Mouse (Mus musculus) kidney, embryonic 16.5 days (tissue): ENCODE data around the gene Dph2. TPM values are rescaled to one million over a fixed set of nuclear protein-coding genes. Genes with fewer than 3 reads are reported as not detected.

Source experiments
- ATAC-seq: fragments of 200-750 bp; cut with Nextera tagmentation; 2 replicates; pipeline ENCODE4 v1.8.0; 2017; ENCODE audit warnings: moderate TSS enrichment; ENCODE audit not compliant: low FRiP score, low TSS enrichment
- H3K27ac ChIP-seq: fragments of 300-500 bp; sonication (generic); 2 replicates; pipeline ENCODE4 v1.5.1; 2014; ENCODE audit warnings: low read length
- H3K27me3 ChIP-seq: fragments of 300-500 bp; sonication (generic); 2 replicates; pipeline ENCODE4 v1.6.1; 2014; ENCODE audit warnings: low read length, control low read depth, mixed read lengths; ENCODE audit not compliant: insufficient read depth
- H3K36me3 ChIP-seq: fragments of 300-500 bp; sonication (generic); 2 replicates; pipeline ENCODE4 v1.6.1; 2014; ENCODE audit warnings: low read length, control low read depth, mixed read lengths; ENCODE audit not compliant: insufficient read depth
- H3K4me1 ChIP-seq: fragments of 300-500 bp; sonication (generic); 2 replicates; pipeline ENCODE4 v1.6.1; 2014; ENCODE audit warnings: low read length, control low read depth, mixed read lengths; ENCODE audit not compliant: insufficient read depth
- H3K4me2 ChIP-seq: fragments of 300-500 bp; sonication (generic); replicated peaks from 2 replicates; pipeline ENCODE4 v1.6.1; 2014; ENCODE audit warnings: low read depth, low read length
- H3K4me3 ChIP-seq: fragments of 300-500 bp; sonication (generic); 2 replicates; pipeline ENCODE4 v1.5.1; 2014; ENCODE audit warnings: mild to moderate bottlenecking, low read length
- H3K9ac ChIP-seq: fragments of 300-500 bp; sonication (generic); replicated peaks from 2 replicates; pipeline ENCODE4 v1.6.1; 2014; ENCODE audit warnings: low read length
- H3K9me3 ChIP-seq: fragments of 300-500 bp; sonication (generic); 2 replicates; pipeline ENCODE4 v1.6.1; 2016; ENCODE audit warnings: low read length, control low read depth
- WGBS: fragments of 180-500 bp; shearing (Covaris S2); extraction: QIAGEN DNeasy Blood & Tissue Kit; methylation state at CpG from one replicate; pipeline ENCODE4 v1.1.7; 2014; 5-methylcytosine and 5-hydroxymethylcytosine counted together
- polyA plus RNA-seq: library from polyadenylated mRNA; unstranded; fragments of >200 nt; fragmentation: Nextera tagmentation; extraction: Ambion mirVana; gene quantifications from 2 replicates; pipeline ENCODE4 v1.2.1, GENCODE M21; 2015

The Dph2 gene
- polyA plus RNA-seq, 1 experiment from 2014 or later, result 22.1 TPM

GRCm38 (mm10) chr4:117884146-117884545 is 7.7 kb downstream of the Dph2 start:
- Histone ChIP-seq H3K4me2 (no peak overlapping the region), H3K4me1 (peaks cover 28% of the 10 kb centered on the region), H3K27me3 (no peaks in the 10 kb centered on the region), H3K27ac (no peak overlapping the region), H3K9me3 (no peaks in the 10 kb centered on the region), H3K36me3 (peaks cover 10% of the 10 kb centered on the region), H3K4me3 (peak overlapping the region; percentile 73; the same call in 1 of the 2 replicates), H3K9ac (no peak overlapping the region)
- 92% methylated on average over 1 of the region's 1 CpGs for WGBS
- ATAC-seq, result no peak

GRCm38 (mm10) chr4:117882701-117883691 is 8.8 kb downstream of the Dph2 start, which contains the start of gene B4galt2:
TSS of gene B4galt2 (minus strand) at chr4:117883487.
- Histone ChIP-seq H3K4me3 (peak within 1 kb of the TSS; percentile 73), H3K4me1 (peaks cover 34% of the 10 kb centered on the region), H3K9me3 (no peaks in the 10 kb centered on the region), H3K36me3 (peaks cover 11% of the 10 kb centered on the region), H3K27me3 (no peaks in the 10 kb centered on the region), H3K27ac (peak within 1 kb of the TSS; percentile 23; the same call in 1 of the 2 replicates), H3K4me2 (peak within 1 kb of the TSS; percentile 91), H3K9ac (peak within 1 kb of the TSS; percentile 90)
- under 1% methylated on average over 81 of the region's 103 CpGs for WGBS
- peak; percentile 53 for ATAC-seq

GRCm38 (mm10) chr4:117878703-117879102 is 13.1 kb downstream of the Dph2 start:
- Histone ChIP-seq H3K36me3 (peaks cover 15% of the 10 kb centered on the region), H3K27me3 (no peaks in the 10 kb centered on the region), H3K4me2 (no peak overlapping the region), H3K9me3 (no peaks in the 10 kb centered on the region), H3K27ac (no peak overlapping the region), H3K4me1 (peaks cover 19% of the 10 kb centered on the region), H3K9ac (no peak overlapping the region), H3K4me3 (no peak overlapping the region)
- no peak for ATAC-seq
- 50% methylated on average over 5 of the region's 5 CpGs for WGBS

- ATAC-seq, result no peak
- 27% methylated on average over 10 of the region's 10 CpGs for WGBS
- Histone ChIP-seq H3K27me3 (no peaks in the 10 kb centered on the region), H3K4me3 (no peak overlapping the region), H3K36me3 (peaks cover 19% of the 10 kb centered on the region), H3K4me1 (peaks cover 15% of the 10 kb centered on the region), H3K9ac (no peak overlapping the region), H3K4me2 (no peak overlapping the region), H3K9me3 (no peaks in the 10 kb centered on the region), H3K27ac (no peak overlapping the region)
Observed at GRCm38 (mm10) chr4:117878301-117878700, 13.5 kb downstream of the Dph2 start.

GRCm38 (mm10) chr4:117873615-117874014 is 18.2 kb downstream of the Dph2 start:
- Histone ChIP-seq H3K4me1 (peaks cover 17% of the 10 kb centered on the region), H3K27me3 (no peaks in the 10 kb centered on the region), H3K27ac (no peak overlapping the region), H3K9me3 (no peaks in the 10 kb centered on the region), H3K9ac (no peak overlapping the region), H3K4me3 (no peak overlapping the region), H3K4me2 (no peak overlapping the region), H3K36me3 (peaks cover 16% of the 10 kb centered on the region)
- no peak for ATAC-seq
- WGBS, result 90% methylated on average over 9 of the region's 9 CpGs

GRCm38 (mm10) chr4:117872471-117872886 is 19.4 kb downstream of the Dph2 start, which contains the start of gene Ccdc24:
TSS of gene Ccdc24 (minus strand) at chr4:117872557.
- Histone ChIP-seq H3K4me1 (peaks cover 13% of the 10 kb centered on the region), H3K9me3 (no peaks in the 10 kb centered on the region), H3K27ac (peak within 1 kb of the TSS; percentile 45; the same call in 1 of the 2 replicates), H3K27me3 (no peaks in the 10 kb centered on the region), H3K9ac (peak within 1 kb of the TSS; percentile 60; the same call in 1 of the 2 replicates), H3K4me3 (peak within 1 kb of the TSS; percentile 41), H3K36me3 (peaks cover 16% of the 10 kb centered on the region; the same call in 1 of the 2 replicates), H3K4me2 (peak within 1 kb of the TSS; percentile 59)
- ATAC-seq, result peak; percentile 43; the same call in 1 of the 2 replicates
- 5% methylated on average over 14 of the region's 14 CpGs for WGBS

- Histone ChIP-seq H3K4me1 (peaks cover 13% of the 10 kb centered on the region), H3K4me2 (peak overlapping the region; percentile 59), H3K9ac (no peak overlapping the region), H3K27me3 (no peaks in the 10 kb centered on the region), H3K9me3 (no peaks in the 10 kb centered on the region), H3K27ac (no peak overlapping the region), H3K4me3 (no peak overlapping the region), H3K36me3 (peaks cover 16% of the 10 kb centered on the region; the same call in 1 of the 2 replicates)
- WGBS, result 42% methylated on average over 7 of the region's 7 CpGs
- no peak; the same call in 1 of the 2 replicates for ATAC-seq
Observed at GRCm38 (mm10) chr4:117871787-117872186, 20.0 kb downstream of the Dph2 start.

GRCm38 (mm10) chr4:117870437-117870836 is 21.4 kb downstream of the Dph2 start:
- no peak overlapping the region for H3K4me3 ChIP-seq
- WGBS, result 36% methylated on average over 1 of the region's 1 CpGs
- no peak overlapping the region for H3K27ac ChIP-seq
- no peak overlapping the region for H3K4me2 ChIP-seq
- ATAC-seq, result no peak
- H3K9me3 ChIP-seq, result no peaks in the 10 kb centered on the region
- peaks cover 23% of the 10 kb centered on the region for H3K4me1 ChIP-seq
- H3K36me3 ChIP-seq, result peaks cover 11% of the 10 kb centered on the region; the same call in 1 of the 2 replicates
- H3K27me3 ChIP-seq, result no peaks in the 10 kb centered on the region
- H3K9ac ChIP-seq, result no peak overlapping the region

- H3K4me2 ChIP-seq, result no peak overlapping the region
- 66% methylated on average over 9 of the region's 9 CpGs for WGBS
- H3K27ac ChIP-seq, result no peak overlapping the region
- peaks cover 5% of the 10 kb centered on the region; the same call in 1 of the 2 replicates for H3K36me3 ChIP-seq
- H3K4me3 ChIP-seq, result no peak overlapping the region
- peaks cover 24% of the 10 kb centered on the region for H3K4me1 ChIP-seq
- H3K9me3 ChIP-seq, result no peaks in the 10 kb centered on the region
- no peak for ATAC-seq
- H3K27me3 ChIP-seq, result no peaks in the 10 kb centered on the region
- no peak overlapping the region for H3K9ac ChIP-seq
Observed at GRCm38 (mm10) chr4:117869317-117869716, 22.5 kb downstream of the Dph2 start.
